Mouse (Mus musculus) thymus, adult 2 months (tissue): ENCODE measurements around the gene Sppl2a. TPM values are rescaled to one million over a fixed set of nuclear protein-coding genes. Genes with fewer than 3 reads are reported as not detected.

ENCODE experiments used
- DNase-seq: peaks from one replicate; pipeline ENCODE4 v3.0.0; 2021
- H3K27ac ChIP-seq: fragments of 200-500 bp; 2 replicates; pipeline ENCODE4 v1.5.1; 2012; ENCODE audit warnings: low read length, control low read depth; ENCODE audit not compliant: control insufficient read depth, insufficient read depth
- H3K27me3 ChIP-seq: fragments of 200-500 bp; 2 replicates; pipeline ENCODE4 v1.6.1; 2012; ENCODE audit warnings: mild to moderate bottlenecking, low read length, moderate library complexity, mixed read lengths; ENCODE audit not compliant: control insufficient read depth, insufficient read depth
- H3K36me3 ChIP-seq: fragments of 200-500 bp; 2 replicates; pipeline ENCODE4 v1.6.1; 2012; ENCODE audit warnings: mild to moderate bottlenecking, low read length, moderate library complexity; ENCODE audit not compliant: control insufficient read depth, insufficient read depth
- H3K4me1 ChIP-seq: fragments of 200-500 bp; replicated peaks from 2 replicates; pipeline ENCODE4 v1.6.1; 2012; ENCODE audit warnings: low read length; ENCODE audit not compliant: control insufficient read depth, insufficient read depth
- H3K4me3 ChIP-seq: fragments of 200-500 bp; 2 replicates; pipeline ENCODE4 v1.5.1; 2012; ENCODE audit warnings: mild to moderate bottlenecking, low read length, control low read depth, moderate library complexity; ENCODE audit not compliant: control insufficient read depth, insufficient read depth
- CTCF ChIP-seq: fragments of 200-500 bp; IDR thresholded peaks from 2 replicates; pipeline ENCODE4 v1.5.1; 2012; ENCODE audit warnings: mild to moderate bottlenecking, control low read depth, low read length, moderate library complexity, borderline replicate concordance; ENCODE audit not compliant: control insufficient read depth, poor library complexity, insufficient read depth; ENCODE audit errors: extremely low read depth
- POLR2A ChIP-seq: fragments of 200-500 bp; IDR thresholded peaks from 2 replicates; pipeline ENCODE4 v1.6.1; 2012; ENCODE audit warnings: mild to moderate bottlenecking, low read length, control low read depth, moderate library complexity; ENCODE audit not compliant: control insufficient read depth, poor library complexity, insufficient read depth; ENCODE audit errors: extremely low read depth
- WGBS: fragments of 180-500 bp; shearing (Covaris S2); methylation state at CpG from one replicate; pipeline ENCODE4 v1.1.7; 2018; 5-methylcytosine and 5-hydroxymethylcytosine counted together
- polyA plus RNA-seq: library from polyadenylated mRNA; depleted of rRNA; stranded (reverse); fragments of >200 nt; gene quantifications from 2 replicates; pipeline ENCODE4 v1.2.3, GENCODE M21; 2012

Gene Sppl2a
- polyA plus RNA-seq, 1 experiment = 24.3 TPM

- Histone ChIP-seq H3K36me3 (no peaks in the 10 kb centered on the region), H3K27me3 (no peaks in the 10 kb centered on the region), H3K27ac (peak within 1 kb of the TSS; percentile 53), H3K4me3 (peak within 1 kb of the TSS; percentile 79), H3K4me1 (peaks cover 3% of the 10 kb centered on the region)
- peak; percentile 61; the same call in 1 of the 2 replicates for TF ChIP-seq CTCF
- TF ChIP-seq POLR2A = peak; percentile 93
- WGBS = 2% methylated on average over 81 of the region's 81 CpGs
- peak; percentile 86 for DNase-seq
Observed at GRCm38 (mm10) chr2:126875871-126876796, 56.9 kb downstream of the Sppl2a start, which contains the start of gene Trpm7. Gene Trpm7 (minus strand): TSS chr2:126876230.

GRCm38 (mm10) chr2:126875516-126875835 is 57.6 kb downstream of the Sppl2a start:
- Histone ChIP-seq H3K4me1 (peaks cover 3% of the 10 kb centered on the region), H3K27me3 (no peaks in the 10 kb centered on the region), H3K4me3 (peak overlapping the region; percentile 79), H3K27ac (peak overlapping the region; percentile 53), H3K36me3 (no peaks in the 10 kb centered on the region)
- no peak for DNase-seq
- WGBS = 1% methylated on average over 18 of the region's 18 CpGs
- TF ChIP-seq CTCF (no peak), POLR2A (no peak)

DNA sequence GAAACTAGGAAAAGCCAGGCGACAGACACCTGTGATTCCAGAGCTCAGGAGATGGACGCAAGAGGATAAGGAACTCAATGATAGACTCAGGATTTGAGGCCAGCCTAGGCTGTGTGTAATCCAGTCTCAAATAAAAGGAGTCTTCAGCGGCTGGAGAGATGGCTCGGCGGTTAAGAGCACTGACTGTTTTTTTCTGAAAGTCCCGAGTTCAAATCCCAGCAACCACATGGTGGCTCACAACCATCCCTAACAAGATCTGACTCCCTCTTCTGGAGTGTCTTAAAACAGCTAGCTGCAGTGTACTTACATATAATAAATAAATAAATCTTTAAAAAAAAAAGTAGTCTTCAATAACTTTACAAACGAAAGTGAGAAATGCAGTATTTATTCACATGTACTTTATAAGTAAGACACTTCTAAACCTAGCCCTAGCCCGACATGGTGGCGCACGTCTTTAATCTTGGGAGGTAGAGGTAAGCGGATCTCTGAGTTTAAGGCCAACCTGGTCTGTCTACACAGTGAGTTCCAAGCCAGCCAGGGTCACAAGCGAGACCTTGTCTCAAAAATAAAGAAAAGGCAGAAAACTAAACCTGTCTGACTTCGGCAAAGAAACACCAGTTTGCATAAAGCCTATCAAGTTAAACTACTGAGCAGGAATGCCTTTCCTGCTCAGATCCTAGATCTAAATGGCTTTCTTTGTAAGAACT is 58.1 kb downstream of the Sppl2a start:
- peak; percentile 14 for DNase-seq

GRCm38 (mm10) chr2:126866301-126866700 is 66.7 kb downstream of the Sppl2a start:
- H3K27me3 ChIP-seq = no peaks in the 10 kb centered on the region
- H3K4me1 ChIP-seq = peaks cover 6% of the 10 kb centered on the region; the same call in 1 of the 2 replicates
- H3K36me3 ChIP-seq = no peaks in the 10 kb centered on the region
- WGBS = 97% methylated on average over 1 of the region's 1 CpGs
- no peak overlapping the region for H3K27ac ChIP-seq
- TF ChIP-seq CTCF (no peak), POLR2A (no peak)
- no peak for DNase-seq
- H3K4me3 ChIP-seq = no peak overlapping the region

More for the DNA sequence above, 58.1 kb downstream of the Sppl2a start:
- no peaks in the 10 kb centered on the region for H3K36me3 ChIP-seq
- WGBS = 26% methylated on average over 13 of the region's 13 CpGs
- H3K4me1 ChIP-seq = peaks cover 3% of the 10 kb centered on the region
- peak overlapping the region; percentile 53; the same call in 1 of the 2 replicates for H3K27ac ChIP-seq
- H3K27me3 ChIP-seq = no peaks in the 10 kb centered on the region
- TF ChIP-seq POLR2A (no peak), CTCF (no peak)
- H3K4me3 ChIP-seq = peak overlapping the region; percentile 79

GRCm38 (mm10) chr2:126865501-126866199 is 67.4 kb downstream of the Sppl2a start:
- Histone ChIP-seq H3K4me3 (no peak overlapping the region), H3K27me3 (no peaks in the 10 kb centered on the region), H3K36me3 (no peaks in the 10 kb centered on the region), H3K27ac (no peak overlapping the region), H3K4me1 (peaks cover 6% of the 10 kb centered on the region; the same call in 1 of the 2 replicates)
- DNase-seq = no peak
- WGBS = 96% methylated on average over 10 of the region's 10 CpGs
- TF ChIP-seq POLR2A (no peak), CTCF (no peak)

GRCm38 (mm10) chr2:126865026-126865425 is 68.0 kb downstream of the Sppl2a start:
- no peak overlapping the region for H3K4me3 ChIP-seq
- H3K4me1 ChIP-seq = peaks cover 6% of the 10 kb centered on the region; the same call in 1 of the 2 replicates
- no peak for TF ChIP-seq CTCF
- TF ChIP-seq POLR2A = no peak
- no peaks in the 10 kb centered on the region for H3K36me3 ChIP-seq
- no peaks in the 10 kb centered on the region for H3K27me3 ChIP-seq
- no peak overlapping the region for H3K27ac ChIP-seq
- no peak for DNase-seq
- 94% methylated on average over 3 of the region's 3 CpGs for WGBS
